Mouse (Mus musculus) MEL (cell line): ENCODE measurements at regions not wholly inside any gene's neighbourhood (a gene's known extent, or its start where the extent isn't known, plus 50 kb on each side); places are given as distances from the start of the nearest gene placed in this dataset.

Experiments
- DNase-seq: peaks from one replicate; pipeline ENCODE4 v3.0.0; 2011; ENCODE audit warnings: low read depth, low spot score
- H3K27ac ChIP-seq: 2 replicates; pipeline ENCODE4 v1.5.1; 2012; ENCODE audit warnings: low read depth, mild to moderate bottlenecking, control low read depth, low read length, moderate library complexity; ENCODE audit not compliant: control insufficient read depth
- H3K27me3 ChIP-seq, 2 experiments: fragments of 150-350 bp in 1 of 2; sonication (generic) in 1 of 2; 2 replicates each; pipeline ENCODE4 v1.6.1; 2012; ENCODE audit warnings: low read length in 2 of 2, mild to moderate bottlenecking in 2 of 2, improper control_type of control experiment in 1 of 2, moderate library complexity in 1 of 2; ENCODE audit not compliant: insufficient read depth in 2 of 2, control insufficient read depth in 1 of 2
- H3K36me3 ChIP-seq, 2 experiments: 2 replicates each; pipeline ENCODE4 v1.6.1; 2012 to 2014; ENCODE audit warnings: low read length in 2 of 2, improper control_type of control experiment in 1 of 2, inconsistent platforms in 1 of 2, mild to moderate bottlenecking in 1 of 2; ENCODE audit not compliant: insufficient read depth in 2 of 2, control insufficient read depth in 1 of 2
- H3K4me1 ChIP-seq, 2 experiments: fragments of 150-350 bp in 1 of 2; sonication (generic) in 1 of 2; 2 replicates each; pipeline ENCODE4 v1.6.1; 2012; ENCODE audit warnings: low read length in 2 of 2, improper control_type of control experiment in 1 of 2, mild to moderate bottlenecking in 1 of 2; ENCODE audit not compliant: insufficient read depth in 2 of 2, control insufficient read depth in 1 of 2
- H3K4me3 ChIP-seq, 2 experiments: fragments of 150-350 bp in 1 of 2; sonication (generic) in 1 of 2; 2 replicates each; pipeline ENCODE4 v1.5.1; 2012; ENCODE audit warnings: low read depth in 2 of 2, low read length in 2 of 2, mild to moderate bottlenecking in 2 of 2, moderate library complexity in 2 of 2, control low read depth in 1 of 2, improper control_type of control experiment in 1 of 2; ENCODE audit not compliant: control insufficient read depth in 1 of 2, insufficient read depth in 1 of 2
- H3K79me2 ChIP-seq: 2 replicates; pipeline ENCODE4 v1.6.1; 2012; ENCODE audit warnings: mild to moderate bottlenecking, low read length, moderate library complexity; ENCODE audit not compliant: control insufficient read depth, poor library complexity, insufficient read depth
- H3K9ac ChIP-seq: 2 replicates; pipeline ENCODE4 v1.6.1; 2012; ENCODE audit warnings: low read depth, mild to moderate bottlenecking, control low read depth, low read length, moderate library complexity; ENCODE audit not compliant: control insufficient read depth, poor library complexity, severe bottlenecking
- H3K9me3 ChIP-seq: fragments of 150-350 bp; sonication (generic); replicated peaks from 2 replicates; pipeline ENCODE4 v1.6.1; 2012; ENCODE audit warnings: mild to moderate bottlenecking, low read length, improper control_type of control experiment, moderate library complexity; ENCODE audit not compliant: insufficient read depth
- BHLHE40 ChIP-seq: IDR thresholded peaks from 2 replicates; pipeline ENCODE4 v1.6.1; 2012; ENCODE audit warnings: low read depth, mild to moderate bottlenecking, inconsistent platforms, low read length, improper control_type of control experiment, borderline replicate concordance
- CTCF ChIP-seq, 3 experiments: IDR thresholded peaks in 2 of 3; conservative IDR thresholded peaks in 1 of 3; 2 replicates each; pipeline ENCODE4 v1.5.1; 2011 to 2012; ENCODE audit warnings: low read length in 3 of 3, low read depth in 2 of 3, mild to moderate bottlenecking in 2 of 3, improper control_type of control experiment in 1 of 3, inconsistent platforms in 1 of 3, mixed read lengths in 1 of 3, moderate library complexity in 1 of 3; ENCODE audit not compliant: control insufficient read depth in 1 of 3, insufficient read depth in 1 of 3, poor library complexity in 1 of 3, severe bottlenecking in 1 of 3
- E2F4 ChIP-seq: IDR thresholded peaks from 2 replicates; pipeline ENCODE4 v1.6.1; 2011; ENCODE audit warnings: low read depth, low read length, improper control_type of control experiment, borderline replicate concordance
- ELF1 ChIP-seq: IDR thresholded peaks from 2 replicates; pipeline ENCODE4 v1.6.1; 2014; ENCODE audit warnings: low read depth, mild to moderate bottlenecking, inconsistent platforms, low read length, improper control_type of control experiment, moderate library complexity
- ETS1 ChIP-seq: IDR thresholded peaks from 2 replicates; pipeline ENCODE4 v1.6.1; 2012; ENCODE audit warnings: low read depth, mild to moderate bottlenecking, inconsistent platforms, low read length, improper control_type of control experiment, moderate library complexity
- GATA1 ChIP-seq: IDR thresholded peaks from 2 replicates; pipeline ENCODE4 v1.6.1; 2011; ENCODE audit warnings: low read depth, low read length, improper control_type of control experiment
- MAX ChIP-seq: IDR thresholded peaks from 2 replicates; pipeline ENCODE4 v1.6.1; 2011; ENCODE audit warnings: low read length, improper control_type of control experiment
- MXI1 ChIP-seq: IDR thresholded peaks from 2 replicates; pipeline ENCODE4 v1.6.1; 2011; ENCODE audit warnings: mild to moderate bottlenecking, low read depth, low read length, improper control_type of control experiment
- MYB ChIP-seq: IDR thresholded peaks from 2 replicates; pipeline ENCODE4 v1.6.1; 2011; ENCODE audit warnings: mild to moderate bottlenecking, low read depth, low read length, improper control_type of control experiment
- MYC ChIP-seq: IDR thresholded peaks from 2 replicates; pipeline ENCODE4 v1.6.1; 2011; ENCODE audit warnings: low read depth, mild to moderate bottlenecking, low read length, improper control_type of control experiment, moderate library complexity
- NELFE ChIP-seq: IDR thresholded peaks from 2 replicates; pipeline ENCODE4 v1.6.1; 2011; ENCODE audit warnings: low read depth, low read length, improper control_type of control experiment
- POLR2AphosphoS2 ChIP-seq: IDR thresholded peaks from 2 replicates; pipeline ENCODE4 v1.6.1; 2011; ENCODE audit warnings: low read length, improper control_type of control experiment
- RAD21 ChIP-seq: IDR thresholded peaks from 2 replicates; pipeline ENCODE4 v1.6.1; 2011; ENCODE audit warnings: mild to moderate bottlenecking, low read depth, low read length, improper control_type of control experiment
- RCOR1 ChIP-seq: IDR thresholded peaks from 2 replicates; pipeline ENCODE4 v1.6.1; 2012; ENCODE audit warnings: low read depth, mild to moderate bottlenecking, inconsistent platforms, low read length, improper control_type of control experiment
- SMC3 ChIP-seq: IDR thresholded peaks from 2 replicates; pipeline ENCODE4 v1.6.1; 2011; ENCODE audit warnings: low read depth, low read length, improper control_type of control experiment
- UBTF ChIP-seq: IDR thresholded peaks from 2 replicates; pipeline ENCODE4 v1.6.1; 2012; ENCODE audit warnings: low read depth, mild to moderate bottlenecking, inconsistent platforms, low read length, improper control_type of control experiment, moderate library complexity, borderline replicate concordance; ENCODE audit not compliant: insufficient read depth
- USF2 ChIP-seq, 2 experiments: IDR thresholded peaks; 2 replicates each; pipeline ENCODE4 v1.6.1; 2011 to 2012; ENCODE audit warnings: improper control_type of control experiment in 2 of 2, low read length in 2 of 2, borderline replicate concordance in 1 of 2, inconsistent platforms in 1 of 2, low read depth in 1 of 2, mild to moderate bottlenecking in 1 of 2; ENCODE audit not compliant: insufficient read depth in 1 of 2
- ZC3H11A ChIP-seq: IDR thresholded peaks from 2 replicates; pipeline ENCODE4 v1.6.1; 2012; ENCODE audit warnings: low read depth, mild to moderate bottlenecking, inconsistent platforms, low read length, improper control_type of control experiment
- ZKSCAN1 ChIP-seq: IDR thresholded peaks from 2 replicates; pipeline ENCODE4 v1.6.1; 2012; ENCODE audit warnings: low read depth, mild to moderate bottlenecking, inconsistent platforms, low read length, improper control_type of control experiment, moderate library complexity
- ZNF384 ChIP-seq: IDR thresholded peaks from 2 replicates; pipeline ENCODE4 v1.6.1; 2012; ENCODE audit warnings: low read depth, mild to moderate bottlenecking, inconsistent platforms, low read length, improper control_type of control experiment

DNA sequence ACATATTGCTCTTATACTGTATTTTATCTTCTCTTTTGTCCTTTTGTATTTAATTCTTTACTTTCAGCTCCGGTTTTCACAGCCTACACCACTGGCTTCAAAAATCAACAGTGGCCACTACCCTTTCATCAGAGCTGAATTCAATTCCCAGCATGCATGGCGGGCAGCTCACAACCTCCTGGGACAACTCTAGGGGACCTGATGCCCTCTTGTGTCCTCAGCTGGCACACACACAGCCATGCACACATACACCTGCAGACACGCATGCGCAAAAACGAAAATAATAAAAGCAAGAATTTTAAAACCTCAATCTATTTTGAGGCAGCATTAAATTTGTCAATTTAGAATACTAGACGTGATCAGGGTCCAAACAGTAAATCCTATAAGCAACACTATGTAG, 82.6 kb upstream of the Samsn1 start:
- Histone ChIP-seq H3K9ac (no peak overlapping the region), H3K27me3 (peaks cover 0 to 1% of the 10 kb centered on the region in 2 experiments; a peak in 2 of 4 replicates), H3K36me3 (no peaks in the 10 kb centered on the region), H3K79me2 (no peaks in the 10 kb centered on the region), H3K9me3 (no peaks in the 10 kb centered on the region), H3K27ac (no peak overlapping the region), H3K4me1 (no peaks in the 10 kb centered on the region), H3K4me3 (no peak overlapping the region)
- DNase-seq = peak; percentile 14
- TF ChIP-seq ZNF384 (no peak), ELF1 (no peak), ZC3H11A (peak; percentile 44; the same call in 1 of the 2 replicates), CTCF (IDR thresholded peaks at IDR 0.05 in 2 of 3, conservative IDR thresholded peaks at IDR 0.05 in 1 of 3; ENCODE audit: control insufficient read depth in 1 of 3, insufficient read depth in 1 of 3, low read depth in 2 of 3, low read length in 3 of 3, poor library complexity in 1 of 3, severe bottlenecking in 1 of 3) (peak in 2 of 3 experiments; percentile 31 to 42; a peak in 4 of 6 replicates), RAD21 (peak; percentile 47), SMC3 (peak; percentile 57)

DNA sequence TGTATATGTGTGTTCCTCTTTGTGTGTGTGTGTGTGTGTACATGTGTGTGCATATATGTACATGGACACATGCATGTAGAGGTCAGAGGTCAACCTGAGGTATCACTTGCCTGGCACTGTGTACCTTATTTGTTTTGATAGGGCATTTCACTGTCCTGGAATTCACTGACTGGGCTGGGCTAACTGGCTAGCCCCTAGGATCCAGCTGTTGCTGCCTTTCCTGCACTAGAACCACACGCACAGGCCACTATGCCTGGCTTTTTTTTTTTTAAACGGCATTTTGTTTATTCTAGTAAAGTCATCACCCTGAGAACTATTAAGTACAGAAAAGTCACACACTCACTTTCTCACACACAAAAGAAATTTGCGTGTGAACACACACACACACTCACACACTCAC, 79.7 kb upstream of the Samsn1 start:
- TF ChIP-seq GATA1 (no peak), BHLHE40 (no peak), NELFE (no peak), E2F4 (no peak), MAX (no peak), MYB (no peak), ETS1 (no peak), POLR2AphosphoS2 (no peak), MYC (no peak), RCOR1 (no peak), USF2 (IDR thresholded peaks at IDR 0.05; ENCODE audit: borderline replicate concordance in 1 of 2, insufficient read depth in 1 of 2, low read depth in 1 of 2, low read length in 2 of 2) (no peak), UBTF (no peak), MXI1 (no peak), ZKSCAN1 (no peak), RAD21 (no peak)
- peaks cover 0 to 1% of the 10 kb centered on the region in 2 experiments; a peak in 2 of 4 replicates for H3K27me3 ChIP-seq
- H3K79me2 ChIP-seq = no peaks in the 10 kb centered on the region

More for the DNA sequence above, 79.7 kb upstream of the Samsn1 start:
- Histone ChIP-seq H3K9me3 (no peaks in the 10 kb centered on the region), H3K36me3 (no peaks in the 10 kb centered on the region), H3K4me1 (no peaks in the 10 kb centered on the region), H3K9ac (no peak overlapping the region), H3K4me3 (no peak overlapping the region), H3K27ac (no peak overlapping the region)
- DNase-seq = no peak
